Mouse (Mus musculus) cerebral cortex, adult 2 months (tissue): ENCODE data around the gene Myh7.

Source experiments
- WGBS: fragments of 180-500 bp; shearing (Covaris S2); methylation state at CpG from one replicate; pipeline ENCODE4 v1.1.7; 2018; 5-methylcytosine and 5-hydroxymethylcytosine counted together

The Myh7 gene

GRCm38 (mm10) chr14:54966320-54966977, 28.0 kb downstream of the Myh7 start, which contains the start of gene Myh6:
Myh6 (minus strand) TSS chr14:54966927.
- WGBS, result 78% methylated on average over 7 of the region's 7 CpGs

GRCm38 (mm10) chr14:54965631-54966030, 28.8 kb downstream of the Myh7 start:
- 83% methylated on average over 6 of the region's 6 CpGs for WGBS

GRCm38 (mm10) chr14:54965044-54965443, 29.4 kb downstream of the Myh7 start:
- 89% methylated on average over 15 of the region's 15 CpGs for WGBS

DNA sequence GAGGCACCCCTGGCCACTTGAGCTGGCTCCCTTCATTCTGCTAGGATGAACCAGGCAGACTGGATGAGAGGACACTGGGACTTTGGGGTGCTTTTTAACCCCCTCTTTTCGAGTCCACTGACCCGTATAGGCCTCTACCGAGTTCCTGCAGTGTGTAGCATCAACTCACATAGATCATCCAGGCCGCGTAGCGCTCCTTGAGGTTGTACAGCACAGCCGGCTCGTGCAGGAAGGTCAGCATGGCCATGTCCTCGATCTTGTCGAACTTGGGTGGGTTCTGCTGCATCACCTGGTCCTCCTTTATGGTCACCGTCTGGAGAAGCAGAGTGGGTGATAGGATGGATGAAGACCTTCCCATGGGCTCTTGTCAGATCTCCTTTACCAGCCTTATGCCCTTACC, 30.7 kb downstream of the Myh7 start:
- 91% methylated on average over 11 of the region's 11 CpGs for WGBS

- 88% methylated on average over 7 of the region's 7 CpGs for WGBS
Observed at GRCm38 (mm10) chr14:54962714-54963113, 31.7 kb downstream of the Myh7 start.

- WGBS, result 90% methylated on average over 5 of the region's 5 CpGs
Observed at GRCm38 (mm10) chr14:54961487-54961886, 32.9 kb downstream of the Myh7 start.

DNA sequence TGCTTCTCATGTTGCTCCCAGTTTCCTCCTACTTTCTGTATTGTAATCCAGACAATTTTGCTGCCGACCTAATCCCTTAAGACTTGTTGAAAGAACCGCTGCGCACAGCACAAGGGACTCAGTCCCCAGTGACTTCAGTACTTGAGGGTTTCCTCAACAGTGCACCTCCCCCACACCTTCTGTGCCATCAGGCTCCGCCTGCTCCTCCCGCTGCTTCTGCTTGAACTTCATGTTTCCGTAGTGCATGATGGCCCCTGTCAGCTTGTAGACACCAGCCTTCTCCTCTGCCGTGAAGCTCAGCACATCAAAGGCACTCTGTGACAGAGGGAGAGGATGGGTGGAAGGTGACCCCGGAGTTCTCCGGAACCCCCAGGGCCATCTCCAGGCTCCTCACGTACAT, 33.7 kb downstream of the Myh7 start:
- WGBS, result 61% methylated on average over 10 of the region's 10 CpGs

GRCm38 (mm10) chr14:54959853-54960613, 34.4 kb downstream of the Myh7 start:
- 91% methylated on average over 12 of the region's 12 CpGs for WGBS

GRCm38 (mm10) chr14:54959197-54959596, 35.2 kb downstream of the Myh7 start:
- 91% methylated on average over 3 of the region's 3 CpGs for WGBS

DNA sequence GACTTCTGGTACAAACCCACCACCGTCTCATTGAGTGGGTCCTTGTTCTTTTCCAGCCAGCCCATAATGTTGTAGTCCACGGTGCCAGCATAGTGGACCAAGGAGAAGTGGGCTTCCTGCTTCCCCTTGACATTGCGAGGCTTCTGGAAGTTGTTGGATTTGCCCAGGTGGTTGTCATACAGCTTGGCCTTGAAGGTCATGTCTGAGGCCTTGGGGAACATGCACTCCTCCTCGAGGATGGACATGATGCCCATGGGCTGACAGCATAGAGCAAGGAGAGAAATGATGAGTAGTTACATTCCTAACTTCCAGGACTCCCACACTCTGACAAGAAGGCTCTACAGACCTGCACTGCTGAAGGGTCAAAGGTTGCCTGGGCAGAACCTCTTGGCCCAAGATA, 35.9 kb downstream of the Myh7 start:
- WGBS, result 90% methylated on average over 4 of the region's 4 CpGs

DNA sequence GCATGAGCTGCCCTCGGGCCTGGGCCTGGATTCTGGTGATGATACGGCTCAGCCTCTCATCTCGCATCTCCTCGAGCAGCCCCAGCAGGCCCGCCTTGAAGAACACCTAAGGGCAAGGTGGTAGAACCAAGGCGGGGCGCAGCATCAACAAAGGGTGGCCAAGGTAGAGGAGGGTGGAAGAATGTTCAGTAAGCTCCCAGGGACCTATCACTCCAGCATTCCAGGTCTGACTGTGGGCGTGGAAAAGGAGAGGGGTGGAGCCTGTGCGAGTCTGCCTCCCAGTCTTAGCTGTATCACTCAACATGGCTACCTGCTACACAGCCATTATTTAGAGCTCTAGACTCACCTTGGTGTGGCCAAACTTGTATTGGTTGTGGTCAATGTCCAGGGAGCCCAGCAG, 37.9 kb downstream of the Myh7 start:
- 88% methylated on average over 9 of the region's 9 CpGs for WGBS

GRCm38 (mm10) chr14:54955481-54955880, 38.9 kb downstream of the Myh7 start:
- WGBS, result 91% methylated on average over 3 of the region's 3 CpGs

DNA sequence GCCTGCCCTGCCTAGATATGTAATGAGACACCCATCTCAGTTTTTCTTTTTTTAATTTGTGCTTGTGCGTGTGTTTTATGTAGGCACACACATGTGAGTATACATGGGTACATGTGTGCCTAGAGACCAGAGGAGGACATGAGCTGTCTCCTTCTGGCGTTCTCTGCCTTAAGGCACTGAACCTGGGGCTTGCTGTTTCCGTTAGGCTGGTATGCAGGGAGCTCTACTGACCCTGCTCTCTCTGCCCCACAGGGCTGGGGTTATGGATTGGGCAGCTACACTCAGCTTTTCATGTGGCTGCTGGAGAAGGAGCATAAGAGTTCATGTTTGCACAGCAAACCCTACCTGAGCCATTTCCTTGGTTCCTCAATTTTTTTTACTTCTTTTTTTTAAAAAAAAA, 40.0 kb downstream of the Myh7 start:
- WGBS, result 95% methylated on average over 3 of the region's 3 CpGs

- WGBS, result 87% methylated on average over 8 of the region's 8 CpGs
Observed at GRCm38 (mm10) chr14:54953664-54954206, 40.7 kb downstream of the Myh7 start.

DNA sequence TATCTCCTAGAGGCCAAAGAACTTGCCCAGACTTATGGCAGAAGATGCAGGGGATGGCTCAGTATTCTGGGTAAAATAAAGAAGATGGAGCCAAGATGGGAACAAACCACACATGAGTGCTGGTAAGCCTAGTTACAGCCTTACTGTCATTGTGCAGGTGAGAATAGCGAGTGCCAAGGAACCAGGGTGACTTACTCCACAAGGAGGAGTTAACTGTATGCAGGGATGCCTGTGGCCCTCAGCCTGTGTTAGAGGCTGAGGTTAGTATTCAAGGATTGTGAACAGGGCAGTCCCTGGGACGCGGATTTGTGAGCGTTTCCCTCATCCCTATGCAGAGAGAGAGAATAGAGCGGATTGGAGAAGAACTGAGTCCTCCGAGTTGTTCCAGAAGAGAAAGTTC, 42.8 kb downstream of the Myh7 start:
- WGBS, result 92% methylated on average over 6 of the region's 6 CpGs

DNA sequence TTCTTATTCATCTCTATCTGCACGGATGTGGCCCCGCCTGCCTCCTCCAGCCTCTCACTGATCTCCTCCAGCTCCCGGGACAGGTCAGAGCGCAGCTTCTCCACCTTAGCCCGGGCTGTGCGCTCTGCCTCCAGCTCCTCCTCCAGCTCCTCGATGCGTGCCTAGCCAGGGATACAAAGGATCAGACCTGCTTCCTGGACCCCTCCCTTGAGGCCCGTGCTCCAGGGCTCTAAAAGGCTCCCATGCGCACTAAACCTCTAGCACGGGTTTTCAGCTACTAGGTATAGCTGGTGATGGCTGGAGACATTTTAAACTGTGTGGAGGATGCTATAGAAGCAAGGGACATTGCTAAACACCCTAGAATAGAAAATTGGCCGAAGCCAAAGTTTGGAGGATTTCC, 43.9 kb downstream of the Myh7 start:
- WGBS, result 64% methylated on average over 12 of the region's 12 CpGs

DNA sequence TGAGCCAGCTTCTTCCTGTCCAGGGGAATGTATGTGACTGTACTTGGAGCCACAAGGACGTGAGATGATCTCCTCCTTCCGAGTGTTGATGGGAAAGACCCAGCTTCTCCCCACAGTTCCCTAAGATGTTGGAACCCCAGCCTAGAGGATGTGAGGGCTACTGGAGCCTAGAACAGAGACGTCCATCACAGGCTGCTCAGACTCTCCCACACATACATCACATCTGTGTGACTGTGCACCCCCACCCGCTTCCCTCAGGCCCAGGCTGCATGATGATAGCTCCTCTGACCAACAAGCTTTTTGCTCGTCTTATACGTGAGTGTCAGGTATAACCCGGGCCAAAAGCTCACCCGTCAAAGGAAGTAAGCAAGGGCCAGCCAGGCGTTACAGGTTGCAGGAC, 45.6 kb downstream of the Myh7 start:
- 88% methylated on average over 9 of the region's 9 CpGs for WGBS

DNA sequence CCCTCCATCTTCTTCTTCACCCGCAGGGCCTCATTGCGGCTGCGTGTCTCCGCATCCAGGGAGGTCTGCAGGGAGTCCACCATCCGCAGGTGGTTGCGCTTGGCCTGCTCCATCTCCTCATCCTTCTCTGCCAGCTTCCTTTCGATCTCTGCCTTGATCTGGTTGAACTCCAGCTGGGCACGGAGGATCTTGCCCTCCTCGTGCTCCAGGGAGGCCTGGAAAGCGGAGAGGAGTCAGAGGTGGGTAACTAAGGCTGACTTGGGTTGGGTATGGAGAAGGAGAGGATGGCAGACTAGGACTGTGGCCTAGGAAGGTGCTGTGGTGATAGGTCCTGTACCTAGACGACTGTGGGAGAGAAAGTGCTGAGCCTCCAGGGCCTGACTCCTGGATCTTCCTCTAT, 47.4 kb downstream of the Myh7 start:
- 92% methylated on average over 11 of the region's 11 CpGs for WGBS

DNA sequence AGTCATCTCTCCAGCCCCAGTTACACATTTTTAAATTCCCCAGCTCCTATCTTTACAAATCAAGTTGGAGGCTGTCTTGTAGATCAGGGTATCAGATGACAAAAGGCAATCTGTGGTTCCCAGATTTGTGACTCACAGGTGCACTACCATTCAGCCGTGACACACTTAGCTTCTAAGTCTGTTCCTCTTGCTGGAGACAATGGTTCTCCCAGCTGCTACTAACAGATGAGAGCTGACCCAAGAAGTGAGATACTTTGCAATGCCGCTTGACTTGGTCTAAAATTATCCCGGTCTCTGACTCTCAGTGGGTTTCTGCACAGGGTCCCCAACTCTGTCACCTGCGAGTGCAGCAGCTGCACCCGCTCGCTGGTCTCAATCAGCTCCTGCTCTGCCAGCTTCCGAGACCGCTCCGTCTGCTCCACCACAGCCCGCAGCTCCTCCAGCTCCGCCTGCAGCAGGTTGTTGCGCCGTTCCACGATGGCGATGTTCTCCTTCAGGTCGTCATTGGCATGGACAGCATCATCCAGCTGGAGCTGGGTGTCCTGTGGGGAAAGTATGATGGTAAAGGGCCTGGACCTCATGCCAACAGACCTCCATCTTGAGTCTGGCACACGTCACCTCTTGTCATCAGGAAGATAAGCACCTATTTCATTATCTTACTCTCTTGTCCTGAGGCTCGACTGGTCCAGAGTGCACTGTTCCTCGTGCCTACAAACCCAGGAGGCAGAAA, 48.3 kb downstream of the Myh7 start:
- 84% methylated on average over 19 of the region's 19 CpGs for WGBS

GRCm38 (mm10) chr14:54944939-54945338, 49.5 kb downstream of the Myh7 start:
- WGBS, result 63% methylated on average over 2 of the region's 2 CpGs

DNA sequence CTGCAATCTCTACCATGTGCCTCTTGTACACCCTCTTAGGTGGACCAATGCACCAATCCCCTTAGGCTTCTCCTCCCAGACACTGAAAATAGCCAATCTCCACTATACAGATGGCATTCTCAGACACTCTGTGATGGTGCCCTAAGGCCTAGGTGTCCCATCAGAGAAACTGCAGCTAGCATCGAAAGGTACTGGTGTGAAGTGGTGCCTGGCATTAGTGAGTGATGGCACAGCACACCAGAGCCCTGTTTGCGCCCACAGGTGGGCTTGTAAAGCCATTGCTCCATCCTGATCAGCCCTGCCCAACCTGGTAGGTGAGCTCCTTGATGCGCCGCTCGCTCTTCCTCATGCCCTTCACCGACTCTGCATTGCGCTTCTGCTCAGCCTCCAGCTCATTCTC, 50.5 kb downstream of the Myh7 start:
- WGBS, result 94% methylated on average over 7 of the region's 7 CpGs

DNA sequence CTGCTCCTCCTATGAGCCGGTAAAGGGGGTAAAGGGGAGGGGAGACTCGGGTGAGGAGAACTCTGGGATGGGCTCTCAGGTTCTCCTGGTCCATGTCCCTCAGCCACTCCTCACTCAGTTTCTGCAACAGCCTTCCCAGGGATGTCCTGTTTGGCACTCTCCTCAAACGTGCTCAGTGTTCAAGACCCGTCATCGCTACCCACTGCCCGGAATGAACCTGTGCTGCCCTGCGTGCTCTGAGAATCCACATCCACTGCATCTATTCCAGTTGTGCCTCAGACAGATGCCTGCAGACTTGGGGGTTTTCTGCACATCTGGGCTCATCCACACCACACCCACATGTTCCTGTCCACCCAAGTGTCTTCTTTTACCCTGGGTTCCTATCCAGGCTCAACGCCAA, 51.9 kb downstream of the Myh7 start:
- 89% methylated on average over 8 of the region's 8 CpGs for WGBS
